Mouse (Mus musculus) myocyte (in vitro differentiated cells): Measurements from ENCODE around the gene Olfr1490. TPM values are rescaled to one million over a fixed set of nuclear protein-coding genes. Genes with fewer than 3 reads are reported as not detected.
"Not testable (repeated sequence)": the region's sequence is repeated elsewhere in the genome, so short reads cannot be mapped to it uniquely, and the experiment has no call there.

Source experiments
- H3K27me3 ChIP-seq: one replicate; pipeline ENCODE4 v1.6.1; 2011; ENCODE audit not compliant: control insufficient read depth, insufficient read depth, insufficient read length
- H3K36me3 ChIP-seq: one replicate; pipeline ENCODE4 v1.6.1; 2011; ENCODE audit not compliant: control insufficient read depth, insufficient read depth
- H3K4me2 ChIP-seq: one replicate; pipeline ENCODE4 v1.6.1; 2011; ENCODE audit warnings: low read depth, control low read depth
- H3K4me3 ChIP-seq: one replicate; pipeline ENCODE4 v1.5.1; 2011; ENCODE audit warnings: mild to moderate bottlenecking, control low read depth, moderate library complexity
- H3K79me2 ChIP-seq: one replicate; pipeline ENCODE4 v1.6.1; 2011; ENCODE audit not compliant: control insufficient read depth, insufficient read depth
- H3ac ChIP-seq: one replicate; pipeline ENCODE4 v1.6.1; 2011; ENCODE audit not compliant: control insufficient read depth, insufficient read length
- CEBPB ChIP-seq: IDR thresholded peaks from 2 replicates; pipeline ENCODE4 v1.6.1; 2011; ENCODE audit warnings: mild to moderate bottlenecking, moderate library complexity; ENCODE audit not compliant: poor library complexity, insufficient read depth, severe bottlenecking
- E2F4 ChIP-seq: IDR thresholded peaks from one replicate; pipeline ENCODE4 v1.6.1; 2011; ENCODE audit warnings: mild to moderate bottlenecking, control low read depth, moderate library complexity; ENCODE audit not compliant: insufficient read depth
- MAX ChIP-seq: IDR thresholded peaks from one replicate; pipeline ENCODE4 v1.6.1; 2011; ENCODE audit warnings: low read depth, mild to moderate bottlenecking, control low read depth
- MYOD1 ChIP-seq, 3 experiments: IDR thresholded peaks; one replicate each; pipeline ENCODE4 v1.6.1; 2011; ENCODE audit warnings: control low read depth in 2 of 3, low read depth in 2 of 3, mild to moderate bottlenecking in 2 of 3, moderate library complexity in 1 of 3; ENCODE audit not compliant: insufficient read length in 2 of 3, control insufficient read depth in 1 of 3
- MYOG ChIP-seq, 3 experiments: IDR thresholded peaks; one replicate each; pipeline ENCODE4 v1.6.1; 2011; ENCODE audit warnings: control low read depth in 2 of 3, low read depth in 2 of 3, mild to moderate bottlenecking in 2 of 3; ENCODE audit not compliant: insufficient read length in 2 of 3, control insufficient read depth in 1 of 3, insufficient read depth in 1 of 3
- POLR2A ChIP-seq: IDR thresholded peaks from one replicate; pipeline ENCODE4 v1.6.1; 2011; ENCODE audit warnings: low read depth, mild to moderate bottlenecking, control low read depth, moderate library complexity; ENCODE audit not compliant: insufficient read length
- POLR2AphosphoS2 ChIP-seq: IDR thresholded peaks from one replicate; pipeline ENCODE4 v1.6.1; 2011; ENCODE audit warnings: low read depth, control low read depth; ENCODE audit not compliant: insufficient read length
- REST ChIP-seq: IDR thresholded peaks from one replicate; pipeline ENCODE4 v1.6.1; 2011; ENCODE audit warnings: mild to moderate bottlenecking, control low read depth, moderate library complexity; ENCODE audit not compliant: insufficient read depth, insufficient read length
- SRF ChIP-seq: IDR thresholded peaks from one replicate; pipeline ENCODE4 v1.6.1; 2011; ENCODE audit warnings: low read depth; ENCODE audit not compliant: control insufficient read depth, insufficient read length
- TCF12 ChIP-seq: IDR thresholded peaks from one replicate; pipeline ENCODE4 v1.6.1; 2011; ENCODE audit warnings: mild to moderate bottlenecking, control low read depth; ENCODE audit not compliant: poor library complexity, insufficient read depth, severe bottlenecking
- TCF3 ChIP-seq: IDR thresholded peaks from one replicate; pipeline ENCODE4 v1.6.1; 2011; ENCODE audit warnings: low read depth, control low read depth; ENCODE audit not compliant: insufficient read length
- USF1 ChIP-seq: IDR thresholded peaks from one replicate; pipeline ENCODE4 v1.6.1; 2011; ENCODE audit warnings: low read depth, mild to moderate bottlenecking, control low read depth, moderate library complexity
- polyA plus RNA-seq: library from polyadenylated mRNA; unstranded; fragments of >200 nt; fragmentation: generic; extraction: Trizol; gene quantifications from one replicate; pipeline ENCODE4 v1.2.1, GENCODE M21; 2012; ENCODE audit warnings: missing spikeins

The Olfr1490 gene
- not detected for polyA plus RNA-seq

DNA sequence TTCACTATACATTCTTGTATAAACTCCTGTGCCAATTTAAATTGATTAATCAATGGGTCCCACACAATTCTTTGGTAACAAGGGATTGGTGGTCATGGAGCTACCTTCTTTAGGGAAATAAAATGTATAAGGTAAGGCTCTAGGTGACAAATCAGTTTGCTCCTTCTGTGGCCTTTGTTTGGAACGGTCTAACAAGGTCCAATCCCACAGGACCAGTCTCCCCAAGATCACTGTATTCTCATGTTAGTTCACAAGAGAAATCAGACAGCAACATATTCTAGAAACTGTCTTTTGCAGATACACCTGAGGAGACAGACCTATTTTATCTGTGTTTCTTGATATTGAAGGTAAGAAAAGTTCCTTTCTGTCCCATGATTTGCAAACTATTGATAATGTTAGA is at the start of gene Olfr1490:
TSS of gene Olfr1490 (plus strand) at position 301 of the 400 bp plus-strand sequence.
- Histone ChIP-seq H3K4me3 (no peak within 1 kb of the TSS), H3K27me3 (no peaks in the 10 kb centered on the region), H3K79me2 (no peaks in the 10 kb centered on the region), H3ac (no peak within 1 kb of the TSS), H3K4me2 (no peak within 1 kb of the TSS), H3K36me3 (no peaks in the 10 kb centered on the region)
- TF ChIP-seq MYOG (IDR thresholded peaks at IDR 0.05; ENCODE audit: control insufficient read depth in 1 of 3, insufficient read depth in 1 of 3, insufficient read length in 2 of 3, low read depth in 2 of 3) (no peak), SRF (no peak), CEBPB (no peak), TCF3 (no peak), TCF12 (no peak), MAX (no peak), REST (no peak), POLR2AphosphoS2 (no peak), USF1 (no peak), E2F4 (no peak), POLR2A (no peak), MYOD1 (IDR thresholded peaks at IDR 0.05; ENCODE audit: control insufficient read depth in 1 of 3, insufficient read length in 2 of 3, low read depth in 2 of 3) (no peak)

DNA sequence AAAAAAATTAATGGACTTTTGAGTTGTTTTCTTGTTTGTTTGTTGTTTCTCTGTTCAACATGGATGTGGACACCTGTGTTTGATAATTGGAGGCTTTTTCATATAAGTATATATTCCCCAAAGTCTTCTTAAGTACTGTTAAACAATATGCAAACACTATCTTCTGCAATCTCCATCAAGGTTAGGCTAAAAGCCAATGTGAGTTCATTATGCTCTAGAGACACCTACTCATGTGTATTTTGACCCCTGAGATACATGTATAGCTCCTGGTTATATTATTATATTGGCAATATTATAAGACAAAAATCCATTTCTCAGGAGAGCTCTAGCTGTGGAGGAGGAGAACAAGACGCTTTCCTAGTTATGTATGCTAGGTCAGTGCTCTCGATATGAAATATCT is 33.8 kb upstream of the Olfr1490 start, which contains the start of gene Olfr1487:
TSS of gene Olfr1487 (plus strand) at position 301 of the 400 bp plus-strand sequence.
- not testable (repeated sequence) for H3ac ChIP-seq, H3K79me2 ChIP-seq, H3K36me3 ChIP-seq, H3K4me3 ChIP-seq, H3K4me2 ChIP-seq, H3K27me3 ChIP-seq

DNA sequence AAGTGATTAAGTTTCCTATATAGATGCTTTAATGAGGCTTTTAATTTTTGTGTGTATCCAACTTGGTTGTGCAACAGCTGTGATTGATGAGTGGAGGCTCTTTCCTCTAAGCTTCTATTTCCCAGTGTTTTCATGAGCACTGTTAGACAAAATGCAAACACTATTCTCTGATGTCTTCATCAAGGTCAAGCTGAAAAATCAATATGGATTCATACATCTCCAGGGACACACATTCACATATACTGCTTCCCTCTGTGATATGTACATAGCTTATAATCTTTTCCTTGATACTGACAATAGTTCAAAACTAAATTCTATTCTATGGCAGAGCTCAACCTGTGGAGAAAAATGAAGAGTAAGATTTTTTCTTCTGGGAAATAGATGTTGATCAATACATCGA is 19.6 kb upstream of the Olfr1490 start, which contains the start of gene Olfr1489:
TSS of gene Olfr1489 (plus strand) at position 301 of the 400 bp plus-strand sequence.
- Histone ChIP-seq H3K4me2 (no peak within 1 kb of the TSS), H3ac (no peak within 1 kb of the TSS), H3K36me3 (no peaks in the 10 kb centered on the region), H3K27me3 (no peaks in the 10 kb centered on the region), H3K79me2 (no peaks in the 10 kb centered on the region), H3K4me3 (no peak within 1 kb of the TSS)
- no peak for TF ChIP-seq SRF
- no peak for TF ChIP-seq MYOD1 (IDR thresholded peaks at IDR 0.05; ENCODE audit: control insufficient read depth in 1 of 3, insufficient read length in 2 of 3, low read depth in 2 of 3)
- TF ChIP-seq MYOG (IDR thresholded peaks at IDR 0.05; ENCODE audit: control insufficient read depth in 1 of 3, insufficient read depth in 1 of 3, insufficient read length in 2 of 3, low read depth in 2 of 3): no peak
- TF ChIP-seq TCF3: no peak
- no peak for TF ChIP-seq TCF12
- no peak for TF ChIP-seq POLR2AphosphoS2
- no peak for TF ChIP-seq POLR2A
- no peak for TF ChIP-seq REST
- no peak for TF ChIP-seq CEBPB
- no peak for TF ChIP-seq USF1
- TF ChIP-seq MAX: no peak
- no peak for TF ChIP-seq E2F4

DNA sequence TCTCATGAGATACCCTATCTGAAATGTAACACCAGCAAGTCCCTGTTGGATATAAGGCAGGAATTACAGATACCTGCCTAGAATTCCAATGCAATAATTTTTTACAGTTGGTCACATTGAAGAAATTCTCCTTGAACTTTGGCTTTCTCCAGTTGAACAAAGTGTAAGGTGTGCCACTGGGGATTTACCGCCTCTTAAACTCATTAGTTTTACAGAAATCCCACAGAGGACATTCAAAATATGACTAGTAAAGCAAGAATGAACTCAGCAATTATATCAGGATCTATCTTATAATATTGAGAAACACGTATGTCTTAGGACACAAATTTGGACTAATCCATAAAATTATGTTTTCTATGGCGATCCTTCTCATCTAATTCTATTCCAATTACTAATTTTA is 46.1 kb downstream of the Olfr1490 start, which contains the start of gene Olfr1491:
TSS of gene Olfr1491 (plus strand) at position 301 of the 400 bp plus-strand sequence.
- no peak within 1 kb of the TSS for H3K4me3 ChIP-seq
- no peaks in the 10 kb centered on the region for H3K27me3 ChIP-seq
- H3K36me3 ChIP-seq: no peaks in the 10 kb centered on the region
- H3K4me2 ChIP-seq: no peak within 1 kb of the TSS
- H3K79me2 ChIP-seq: no peaks in the 10 kb centered on the region
- TF ChIP-seq POLR2AphosphoS2 (no peak), E2F4 (no peak), POLR2A (no peak), TCF3 (no peak)
- no peak within 1 kb of the TSS for H3ac ChIP-seq

Other genes starting within 250 kb of the Olfr1490 start
- not detected for gene Olfr1469, start 243.2 kb upstream of the Olfr1490 start, polyA plus RNA-seq
- not detected for gene Olfr1471, start 207.7 kb upstream of the Olfr1490 start, polyA plus RNA-seq
- not detected for gene Olfr1472, start 195.0 kb upstream of the Olfr1490 start, polyA plus RNA-seq
- gene Olfr1474, start 181.5 kb upstream of the Olfr1490 start, polyA plus RNA-seq: not detected
- not detected for gene Olfr1475, start 170.9 kb upstream of the Olfr1490 start, polyA plus RNA-seq
- not detected for gene Olfr1477, start 150.5 kb upstream of the Olfr1490 start, polyA plus RNA-seq
- not detected for gene Olfr1480, start 123.2 kb upstream of the Olfr1490 start, polyA plus RNA-seq
- not detected for gene Olfr1484, start 67.6 kb upstream of the Olfr1490 start, polyA plus RNA-seq
- not detected for gene Olfr1487, start 33.7 kb upstream of the Olfr1490 start, polyA plus RNA-seq
- not detected for gene Olfr1489, start 19.5 kb upstream of the Olfr1490 start, polyA plus RNA-seq
- not detected for gene Olfr1491, start 46.2 kb downstream of the Olfr1490 start, polyA plus RNA-seq
- not detected for gene Olfr1493-ps1, start 72.2 kb downstream of the Olfr1490 start, polyA plus RNA-seq
- not detected for gene Olfr1494, start 88.6 kb downstream of the Olfr1490 start, polyA plus RNA-seq
- not detected for gene Olfr1495, start 113.5 kb downstream of the Olfr1490 start, polyA plus RNA-seq
- gene Olfr1496, start 126.8 kb downstream of the Olfr1490 start, polyA plus RNA-seq: not detected
- gene Olfr1497, start 147.1 kb downstream of the Olfr1490 start, polyA plus RNA-seq: not detected
- gene Olfr1499, start 168.4 kb downstream of the Olfr1490 start, polyA plus RNA-seq: not detected
- not detected for gene Olfr1500, start 179.4 kb downstream of the Olfr1490 start, polyA plus RNA-seq
- gene Olfr1501, start 199.6 kb downstream of the Olfr1490 start, polyA plus RNA-seq: not detected
- gene Olfr1502, start 210.7 kb downstream of the Olfr1490 start, polyA plus RNA-seq: not detected
- not detected for gene Olfr1504, start 246.8 kb downstream of the Olfr1490 start, polyA plus RNA-seq